Comparison of ENCODE assay signal across 8 mouse cellular contexts in the genomic region with DNA sequence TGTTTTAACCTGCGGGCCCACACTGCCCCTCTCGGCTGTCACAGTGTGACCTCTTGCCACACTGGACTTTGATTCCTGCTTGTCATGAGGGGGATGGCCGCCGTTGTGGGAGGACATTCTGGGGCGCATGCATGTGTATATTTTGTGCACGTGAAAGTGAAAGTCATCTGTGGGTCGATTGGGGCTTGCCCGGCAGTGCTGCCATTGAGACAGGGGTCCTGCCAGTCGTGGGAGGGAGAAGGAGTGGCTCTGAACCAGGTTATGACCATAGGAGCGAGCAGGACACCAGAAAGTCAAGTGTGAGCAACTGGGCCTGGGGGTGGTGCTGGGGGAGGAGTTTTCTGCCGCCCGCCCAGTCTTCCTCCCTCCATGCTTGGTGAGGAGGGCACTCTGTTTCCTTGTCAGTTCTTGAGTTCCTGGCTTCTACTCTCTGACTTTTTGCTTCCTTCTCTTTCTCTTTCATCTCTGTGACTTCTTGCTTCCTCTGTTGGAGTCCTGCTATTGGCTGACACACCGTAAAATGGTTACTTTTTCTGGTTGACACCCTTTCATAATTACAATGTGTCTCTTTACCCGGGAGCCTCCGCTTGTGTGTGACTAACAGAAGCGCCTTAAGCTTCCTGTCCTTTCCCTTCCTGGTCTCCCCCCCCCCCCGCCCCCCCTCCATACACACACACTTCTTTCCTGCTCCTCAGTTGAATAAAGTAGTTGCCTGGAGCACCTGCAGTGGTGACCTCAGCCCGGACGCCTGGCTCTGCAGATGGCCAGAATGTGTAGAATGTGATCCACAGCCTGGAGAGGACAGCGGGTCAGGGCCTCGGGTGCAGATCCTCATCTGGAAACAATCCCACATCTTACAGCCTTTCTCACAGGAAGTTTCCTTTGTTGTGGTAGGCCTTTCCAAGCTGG. TPM values are rescaled to one million over a fixed set of nuclear protein-coding genes. Genes with fewer than 3 reads are reported as not detected.
DNase-seq lines count a peak whose midpoint lies in the region; ATAC-seq and TF ChIP-seq lines count a peak whose summit lies in the region.

No protein-coding gene starts in this region.

- no peaks in the 10 kb centered on the region for H3K36me3 ChIP-seq in hindbrain, embryonic 12.5 days
- peaks cover 3% of the 10 kb centered on the region; the same call in 1 of the 2 replicates for H3K36me3 ChIP-seq in limb, embryonic 14.5 days (ENCODE audit: control insufficient read depth, insufficient read depth, low read length)
- H3K36me3 ChIP-seq in forebrain, embryonic 16.5 days (ENCODE audit: control insufficient read depth, insufficient read depth): no peaks in the 10 kb centered on the region

- DNase-seq in heart, adult 11 months: peak; percentile 98
- DNase-seq in heart, postnatal 25 days (ENCODE audit: low spot score): no peak
- no peak for DNase-seq in limb, embryonic 14.5 days (ENCODE audit: low spot score)
- peak; percentile 59 to 72 for DNase-seq in natural killer cell, adult 2 months (ENCODE audit: low spot score in 2 of 2)
- no peak for DNase-seq in left cerebral cortex, postnatal 14 days (ENCODE audit: low spot score in 2 of 2)

- no peak for TF ChIP-seq POLR2A in limb, embryonic 14.5 days (IDR thresholded peaks at IDR 0.05; ENCODE audit: borderline replicate concordance, extremely low read depth, insufficient read depth, insufficient read length)

- H3K4me1 ChIP-seq in hindbrain, embryonic 12.5 days: peaks cover 37% of the 10 kb centered on the region
- H3K4me1 ChIP-seq in limb, embryonic 14.5 days (ENCODE audit: control insufficient read depth, insufficient read depth, low read length): peaks cover 49% of the 10 kb centered on the region
- H3K4me1 ChIP-seq in forebrain, embryonic 16.5 days (replicated peaks; ENCODE audit: control insufficient read depth, insufficient read depth, low read length): no peaks in the 10 kb centered on the region; the same call in 1 of the 2 replicates

- ATAC-seq in common myeloid progenitor, adult 5-6 weeks (replicated peaks; ENCODE audit: low read depth, poor library complexity, severe bottlenecking): peak; percentile 76
- ATAC-seq in hindbrain, embryonic 12.5 days (ENCODE audit: low FRiP score): no peak
- peak; percentile 39; the same call in 1 of the 2 replicates for ATAC-seq in limb, embryonic 14.5 days (ENCODE audit: low FRiP score, low read depth)
- no peak for ATAC-seq in forebrain, embryonic 16.5 days

- intact Hi-C loops in heart, postnatal 25 days (cut with DNase I): no loop called here
- intact Hi-C loops in left cerebral cortex, postnatal 14 days (cut with DNase I): no loop called here

- H3K9ac ChIP-seq in hindbrain, embryonic 12.5 days: 0 out of 2 replicates have a peak overlapping the region, but pooled peaks have one; percentile 8
- no peak overlapping the region for H3K9ac ChIP-seq in limb, embryonic 14.5 days (ENCODE audit: low read depth, low read length, severe bottlenecking)
- H3K9ac ChIP-seq in forebrain, embryonic 16.5 days (replicated peaks; ENCODE audit: low read depth, low read length): no peak overlapping the region

- WGBS in hindbrain, embryonic 12.5 days: 70% methylated on average over 20 of the region's 21 CpGs
- 45% methylated on average over 19 of the region's 21 CpGs for WGBS in limb, embryonic 14.5 days
- 80% methylated on average over 20 of the region's 21 CpGs for WGBS in forebrain, embryonic 16.5 days

- no peak overlapping the region for H3K4me2 ChIP-seq in hindbrain, embryonic 12.5 days (replicated peaks)
- H3K4me2 ChIP-seq in limb, embryonic 14.5 days (replicated peaks; ENCODE audit: low read depth, low read length, severe bottlenecking): no peak overlapping the region
- no peak overlapping the region for H3K4me2 ChIP-seq in forebrain, embryonic 16.5 days (ENCODE audit: low read length)

- peak overlapping the region; percentile 23; the same call in 1 of the 2 replicates for H3K27ac ChIP-seq in hindbrain, embryonic 12.5 days
- H3K27ac ChIP-seq in limb, embryonic 14.5 days (replicated peaks; ENCODE audit: low read depth, low read length): peak overlapping the region; percentile 59
- H3K27ac ChIP-seq in forebrain, embryonic 16.5 days (ENCODE audit: low read length): no peak overlapping the region

- no peaks in the 10 kb centered on the region for H3K9me3 ChIP-seq in hindbrain, embryonic 12.5 days (replicated peaks)
- H3K9me3 ChIP-seq in limb, embryonic 14.5 days (ENCODE audit: control insufficient read depth, low read length): no peaks in the 10 kb centered on the region
- H3K9me3 ChIP-seq in forebrain, embryonic 16.5 days (ENCODE audit: control insufficient read depth, low read length): no peaks in the 10 kb centered on the region

- no peaks in the 10 kb centered on the region for H3K27me3 ChIP-seq in hindbrain, embryonic 12.5 days
- no peaks in the 10 kb centered on the region for H3K27me3 ChIP-seq in limb, embryonic 14.5 days (ENCODE audit: control insufficient read depth, insufficient read depth, low read length)
- H3K27me3 ChIP-seq in forebrain, embryonic 16.5 days (replicated peaks; ENCODE audit: control insufficient read depth, insufficient read depth, low read length): no peaks in the 10 kb centered on the region

- no peak overlapping the region for H3K4me3 ChIP-seq in hindbrain, embryonic 12.5 days
- no peak overlapping the region for H3K4me3 ChIP-seq in limb, embryonic 14.5 days (replicated peaks; ENCODE audit: low read length)
- no peak overlapping the region for H3K4me3 ChIP-seq in forebrain, embryonic 16.5 days (replicated peaks; ENCODE audit: low read length)

RNA-seq across cellular contexts. Expression of gene Pxn, which starts 15.3 kb away (rescaled TPM):
- 10 to 100 TPM; 34.4 to 39.5 TPM for total RNA-seq in heart, postnatal 25 days (2021)
- total RNA-seq in common myeloid progenitor, adult 5-6 weeks (2017): 31.2 and 72.4 TPM in 2 replicates
- polyA plus RNA-seq in hindbrain, embryonic 12.5 days (2016; fragmentation: Nextera tagmentation; extraction: Ambion mirVana): 34.0 and 39.2 TPM in 2 replicates
- polyA plus RNA-seq in limb, embryonic 14.5 days (2012; rRNA removed): 119 and 145 TPM in 2 replicates
- 25.0 and 26.3 TPM in 2 replicates for polyA plus RNA-seq in limb, embryonic 14.5 days (2014; fragmentation: Nextera tagmentation; extraction: Ambion mirVana)
- 10 to 100 TPM; 20.8 to 22.1 TPM for total RNA-seq in left cerebral cortex, postnatal 14 days (2021)
- 20.6 and 22.5 TPM in 2 replicates for polyA plus RNA-seq in forebrain, embryonic 16.5 days (2015; fragmentation: Nextera tagmentation; extraction: Ambion mirVana)

RNA-seq across cellular contexts. Expression of gene Sirt4, which starts 37.3 kb away (rescaled TPM):
- 10 to 100 TPM; 16.8 to 18.5 TPM for total RNA-seq in heart, postnatal 25 days (2021)
- 3.6 and 14.3 TPM in 2 replicates for total RNA-seq in common myeloid progenitor, adult 5-6 weeks (2017)
- 23.1 and 24.7 TPM in 2 replicates for polyA plus RNA-seq in hindbrain, embryonic 12.5 days (2016; fragmentation: Nextera tagmentation; extraction: Ambion mirVana)
- 69.2 and 82.4 TPM in 2 replicates for polyA plus RNA-seq in limb, embryonic 14.5 days (2012; rRNA removed)
- polyA plus RNA-seq in limb, embryonic 14.5 days (2014; fragmentation: Nextera tagmentation; extraction: Ambion mirVana): 20.4 and 24.1 TPM in 2 replicates
- 10 to 100 TPM; 27.4 to 27.7 TPM for total RNA-seq in left cerebral cortex, postnatal 14 days (2021)
- 32.7 and 37.6 TPM in 2 replicates for polyA plus RNA-seq in forebrain, embryonic 16.5 days (2015; fragmentation: Nextera tagmentation; extraction: Ambion mirVana)

RNA-seq across cellular contexts. Expression of gene Rplp0, which starts 37.5 kb away (rescaled TPM):
- total RNA-seq in heart, postnatal 25 days (2021): 100 to 1,000 TPM; 651 to 667 TPM
- 1,584 and 1,794 TPM in 2 replicates for total RNA-seq in common myeloid progenitor, adult 5-6 weeks (2017)
- 819 and 900 TPM in 2 replicates for polyA plus RNA-seq in hindbrain, embryonic 12.5 days (2016; fragmentation: Nextera tagmentation; extraction: Ambion mirVana)
- 3,411 and 4,152 TPM in 2 replicates for polyA plus RNA-seq in limb, embryonic 14.5 days (2012; rRNA removed)
- polyA plus RNA-seq in limb, embryonic 14.5 days (2014; fragmentation: Nextera tagmentation; extraction: Ambion mirVana): 2,030 and 2,068 TPM in 2 replicates
- total RNA-seq in left cerebral cortex, postnatal 14 days (2021): 100 to 1,000 TPM; 286 to 303 TPM
- 944 and 986 TPM in 2 replicates for polyA plus RNA-seq in forebrain, embryonic 16.5 days (2015; fragmentation: Nextera tagmentation; extraction: Ambion mirVana)

RNA-seq across cellular contexts. Expression of gene Gcn1l1, which starts 43.2 kb away (rescaled TPM):
- total RNA-seq in heart, postnatal 25 days (2021): 10 to 100 TPM; 38.4 to 42.8 TPM
- 32.6 and 41.8 TPM in 2 replicates for total RNA-seq in common myeloid progenitor, adult 5-6 weeks (2017)
- polyA plus RNA-seq in hindbrain, embryonic 12.5 days (2016; fragmentation: Nextera tagmentation; extraction: Ambion mirVana): 57.6 and 62.5 TPM in 2 replicates
- 47.0 and 59.2 TPM in 2 replicates for polyA plus RNA-seq in limb, embryonic 14.5 days (2012; rRNA removed)
- 42.8 and 49.7 TPM in 2 replicates for polyA plus RNA-seq in limb, embryonic 14.5 days (2014; fragmentation: Nextera tagmentation; extraction: Ambion mirVana)
- 10 to 100 TPM; 64.0 to 69.7 TPM for total RNA-seq in left cerebral cortex, postnatal 14 days (2021)
- polyA plus RNA-seq in forebrain, embryonic 16.5 days (2015; fragmentation: Nextera tagmentation; extraction: Ambion mirVana): 44.7 and 53.6 TPM in 2 replicates

RNA-seq across cellular contexts. Expression of gene Pla2g1b, which starts 55.7 kb away (rescaled TPM):
- not detected for total RNA-seq in heart, postnatal 25 days (2021)
- not detected in 2 replicates for total RNA-seq in common myeloid progenitor, adult 5-6 weeks (2017)
- polyA plus RNA-seq in hindbrain, embryonic 12.5 days (2016; fragmentation: Nextera tagmentation; extraction: Ambion mirVana): not detected in 2 replicates
- not detected in 2 replicates for polyA plus RNA-seq in limb, embryonic 14.5 days (2012; rRNA removed)
- polyA plus RNA-seq in limb, embryonic 14.5 days (2014; fragmentation: Nextera tagmentation; extraction: Ambion mirVana): not detected in 2 replicates
- total RNA-seq in left cerebral cortex, postnatal 14 days (2021): not detected
- polyA plus RNA-seq in forebrain, embryonic 16.5 days (2015; fragmentation: Nextera tagmentation; extraction: Ambion mirVana): not detected in 2 replicates

Comparison
In these comparisons a context has a peak if more than half of its experiments do, and no peak if none do; other contexts are left out.
1. DNase-seq: peak in heart, adult 11 months (single experiment) and natural killer cell, adult 2 months (2 of 2); none in heart, postnatal 25 days (single experiment), limb, embryonic 14.5 days (single experiment) and left cerebral cortex, postnatal 14 days (0 of 2).
2. ATAC-seq: peak in common myeloid progenitor, adult 5-6 weeks (single experiment) and limb, embryonic 14.5 days (single experiment); none in hindbrain, embryonic 12.5 days (single experiment) and forebrain, embryonic 16.5 days (single experiment).